Mouse (Mus musculus) embryo, embryonic 9.5 days (tissue): Measurements from ENCODE around the gene Slc9a9.

ENCODE experiments used
- DNase-seq: peaks from one replicate; pipeline ENCODE4 v3.0.0-alpha.2; 2017; ENCODE audit errors: extremely low spot score

The Slc9a9 gene

GRCm38 (mm10) chr9:94732599-94733287 lies 63.0 kb downstream of the Slc9a9 start:
- DNase-seq: peak; percentile 14

- DNase-seq: no peak
These were observed 64.6 kb downstream of the Slc9a9 start for GRCm38 (mm10) chr9:94734320-94734719.

- no peak for DNase-seq
These were observed 67.5 kb downstream of the Slc9a9 start for GRCm38 (mm10) chr9:94737226-94737625.

- DNase-seq: peak; percentile 70
These were observed 69.1 kb downstream of the Slc9a9 start for GRCm38 (mm10) chr9:94738555-94739427.

GRCm38 (mm10) chr9:94740841-94741240 lies 71.1 kb downstream of the Slc9a9 start:
- DNase-seq: no peak

GRCm38 (mm10) chr9:94743291-94743690 lies 73.6 kb downstream of the Slc9a9 start:
- DNase-seq: no peak

GRCm38 (mm10) chr9:94748503-94748902 lies 78.8 kb downstream of the Slc9a9 start:
- no peak for DNase-seq

- DNase-seq: no peak
These were observed 80.5 kb downstream of the Slc9a9 start for GRCm38 (mm10) chr9:94750187-94750586.

- DNase-seq: no peak
These were observed 81.4 kb downstream of the Slc9a9 start for GRCm38 (mm10) chr9:94750935-94751637.

- no peak for DNase-seq
These were observed 81.9 kb downstream of the Slc9a9 start for GRCm38 (mm10) chr9:94751638-94752021.

GRCm38 (mm10) chr9:94752121-94752520 lies 82.4 kb downstream of the Slc9a9 start:
- DNase-seq: no peak

GRCm38 (mm10) chr9:94759904-94760303 lies 90.2 kb downstream of the Slc9a9 start:
- DNase-seq: no peak

GRCm38 (mm10) chr9:94768114-94768513 lies 98.4 kb downstream of the Slc9a9 start:
- DNase-seq: no peak

GRCm38 (mm10) chr9:94768524-94768923 lies 98.8 kb downstream of the Slc9a9 start:
- DNase-seq: no peak

- no peak for DNase-seq
These were observed 103.6 kb downstream of the Slc9a9 start for GRCm38 (mm10) chr9:94773357-94773756.

GRCm38 (mm10) chr9:94788261-94788660 lies 118.6 kb downstream of the Slc9a9 start:
- DNase-seq: no peak

GRCm38 (mm10) chr9:94790966-94791365 lies 121.3 kb downstream of the Slc9a9 start:
- DNase-seq: no peak

- DNase-seq: no peak
These were observed 133.4 kb downstream of the Slc9a9 start for GRCm38 (mm10) chr9:94803073-94803472.

- DNase-seq: no peak
These were observed 135.8 kb downstream of the Slc9a9 start for GRCm38 (mm10) chr9:94805506-94805905.

- DNase-seq: peak; percentile 30
These were observed 145.8 kb downstream of the Slc9a9 start for GRCm38 (mm10) chr9:94815518-94815917.

- DNase-seq: no peak
These were observed 151.6 kb downstream of the Slc9a9 start for GRCm38 (mm10) chr9:94821268-94821667.

- DNase-seq: no peak
These were observed 164.1 kb downstream of the Slc9a9 start for GRCm38 (mm10) chr9:94833836-94834235.
